Mouse (Mus musculus) MEL (cell line): ENCODE results near the gene Chka. TPM values are rescaled to one million over a fixed set of nuclear protein-coding genes. Genes with fewer than 3 reads are reported as not detected.
A peak's percentile ranks its signal among the peaks of the same experiment; 100 is the strongest.

Experiments
- DNase-seq: peaks from one replicate; pipeline ENCODE4 v3.0.0; 2011; ENCODE audit warnings: low read depth, low spot score
- H3K27ac ChIP-seq: 2 replicates; pipeline ENCODE4 v1.5.1; 2012; ENCODE audit warnings: low read depth, mild to moderate bottlenecking, control low read depth, low read length, moderate library complexity; ENCODE audit not compliant: control insufficient read depth
- H3K27me3 ChIP-seq, 2 experiments: fragments of 150-350 bp in 1 of 2; sonication (generic) in 1 of 2; 2 replicates each; pipeline ENCODE4 v1.6.1; 2012; ENCODE audit warnings: low read length in 2 of 2, mild to moderate bottlenecking in 2 of 2, improper control_type of control experiment in 1 of 2, moderate library complexity in 1 of 2; ENCODE audit not compliant: insufficient read depth in 2 of 2, control insufficient read depth in 1 of 2
- H3K36me3 ChIP-seq, 2 experiments: 2 replicates each; pipeline ENCODE4 v1.6.1; 2012 to 2014; ENCODE audit warnings: low read length in 2 of 2, improper control_type of control experiment in 1 of 2, inconsistent platforms in 1 of 2, mild to moderate bottlenecking in 1 of 2; ENCODE audit not compliant: insufficient read depth in 2 of 2, control insufficient read depth in 1 of 2
- H3K4me1 ChIP-seq, 2 experiments: fragments of 150-350 bp in 1 of 2; sonication (generic) in 1 of 2; 2 replicates each; pipeline ENCODE4 v1.6.1; 2012; ENCODE audit warnings: low read length in 2 of 2, improper control_type of control experiment in 1 of 2, mild to moderate bottlenecking in 1 of 2; ENCODE audit not compliant: insufficient read depth in 2 of 2, control insufficient read depth in 1 of 2
- H3K4me3 ChIP-seq, 2 experiments: fragments of 150-350 bp in 1 of 2; sonication (generic) in 1 of 2; 2 replicates each; pipeline ENCODE4 v1.5.1; 2012; ENCODE audit warnings: low read depth in 2 of 2, low read length in 2 of 2, mild to moderate bottlenecking in 2 of 2, moderate library complexity in 2 of 2, control low read depth in 1 of 2, improper control_type of control experiment in 1 of 2; ENCODE audit not compliant: control insufficient read depth in 1 of 2, insufficient read depth in 1 of 2
- H3K79me2 ChIP-seq: 2 replicates; pipeline ENCODE4 v1.6.1; 2012; ENCODE audit warnings: mild to moderate bottlenecking, low read length, moderate library complexity; ENCODE audit not compliant: control insufficient read depth, poor library complexity, insufficient read depth
- H3K9ac ChIP-seq: 2 replicates; pipeline ENCODE4 v1.6.1; 2012; ENCODE audit warnings: low read depth, mild to moderate bottlenecking, control low read depth, low read length, moderate library complexity; ENCODE audit not compliant: control insufficient read depth, poor library complexity, severe bottlenecking
- H3K9me3 ChIP-seq: fragments of 150-350 bp; sonication (generic); replicated peaks from 2 replicates; pipeline ENCODE4 v1.6.1; 2012; ENCODE audit warnings: mild to moderate bottlenecking, low read length, improper control_type of control experiment, moderate library complexity; ENCODE audit not compliant: insufficient read depth
- BHLHE40 ChIP-seq: IDR thresholded peaks from 2 replicates; pipeline ENCODE4 v1.6.1; 2012; ENCODE audit warnings: low read depth, mild to moderate bottlenecking, inconsistent platforms, low read length, improper control_type of control experiment, borderline replicate concordance
- CTCF ChIP-seq, 3 experiments: IDR thresholded peaks in 2 of 3; conservative IDR thresholded peaks in 1 of 3; 2 replicates each; pipeline ENCODE4 v1.5.1; 2011 to 2012; ENCODE audit warnings: low read length in 3 of 3, low read depth in 2 of 3, mild to moderate bottlenecking in 2 of 3, improper control_type of control experiment in 1 of 3, inconsistent platforms in 1 of 3, mixed read lengths in 1 of 3, moderate library complexity in 1 of 3; ENCODE audit not compliant: control insufficient read depth in 1 of 3, insufficient read depth in 1 of 3, poor library complexity in 1 of 3, severe bottlenecking in 1 of 3
- E2F4 ChIP-seq: IDR thresholded peaks from 2 replicates; pipeline ENCODE4 v1.6.1; 2011; ENCODE audit warnings: low read depth, low read length, improper control_type of control experiment, borderline replicate concordance
- EP300 ChIP-seq, 2 experiments: IDR thresholded peaks; 2 replicates each; pipeline ENCODE4 v1.6.1; 2011; ENCODE audit warnings: improper control_type of control experiment in 2 of 2, low read length in 2 of 2, low read depth in 1 of 2, mild to moderate bottlenecking in 1 of 2
- GATA1 ChIP-seq: IDR thresholded peaks from 2 replicates; pipeline ENCODE4 v1.6.1; 2011; ENCODE audit warnings: low read depth, low read length, improper control_type of control experiment
- HCFC1 ChIP-seq: IDR thresholded peaks from 2 replicates; pipeline ENCODE4 v1.6.1; 2012; ENCODE audit warnings: low read depth, mild to moderate bottlenecking, inconsistent platforms, low read length, improper control_type of control experiment, moderate library complexity
- MAFK ChIP-seq: IDR thresholded peaks from 2 replicates; pipeline ENCODE4 v1.6.1; 2011; ENCODE audit warnings: low read depth, mild to moderate bottlenecking, low read length, improper control_type of control experiment, borderline replicate concordance
- MAX ChIP-seq: IDR thresholded peaks from 2 replicates; pipeline ENCODE4 v1.6.1; 2011; ENCODE audit warnings: low read length, improper control_type of control experiment
- MXI1 ChIP-seq: IDR thresholded peaks from 2 replicates; pipeline ENCODE4 v1.6.1; 2011; ENCODE audit warnings: mild to moderate bottlenecking, low read depth, low read length, improper control_type of control experiment
- MYC ChIP-seq: IDR thresholded peaks from 2 replicates; pipeline ENCODE4 v1.6.1; 2011; ENCODE audit warnings: low read depth, mild to moderate bottlenecking, low read length, improper control_type of control experiment, moderate library complexity
- NRF1 ChIP-seq: IDR thresholded peaks from 2 replicates; pipeline ENCODE4 v1.6.1; 2014; ENCODE audit warnings: low read depth, mild to moderate bottlenecking, inconsistent platforms, low read length, improper control_type of control experiment, moderate library complexity; ENCODE audit not compliant: poor library complexity, insufficient read depth, severe bottlenecking
- POLR2A ChIP-seq, 2 experiments: IDR thresholded peaks; 2 replicates each; pipeline ENCODE4 v1.6.1; 2011 to 2012; ENCODE audit warnings: low read length in 2 of 2, mild to moderate bottlenecking in 2 of 2, control low read depth in 1 of 2, improper control_type of control experiment in 1 of 2, low read depth in 1 of 2, moderate library complexity in 1 of 2; ENCODE audit not compliant: control insufficient read depth in 1 of 2, insufficient read depth in 1 of 2, poor library complexity in 1 of 2
- SMC3 ChIP-seq: IDR thresholded peaks from 2 replicates; pipeline ENCODE4 v1.6.1; 2011; ENCODE audit warnings: low read depth, low read length, improper control_type of control experiment
- TBP ChIP-seq: IDR thresholded peaks from 2 replicates; pipeline ENCODE4 v1.8.0; 2011; ENCODE audit warnings: low read depth, low read length, improper control_type of control experiment
- USF2 ChIP-seq, 2 experiments: IDR thresholded peaks; 2 replicates each; pipeline ENCODE4 v1.6.1; 2011 to 2012; ENCODE audit warnings: improper control_type of control experiment in 2 of 2, low read length in 2 of 2, borderline replicate concordance in 1 of 2, inconsistent platforms in 1 of 2, low read depth in 1 of 2, mild to moderate bottlenecking in 1 of 2; ENCODE audit not compliant: insufficient read depth in 1 of 2
- ZMIZ1 ChIP-seq: IDR thresholded peaks from 2 replicates; pipeline ENCODE4 v1.6.1; 2012; ENCODE audit warnings: low read depth, mild to moderate bottlenecking, inconsistent platforms, low read length, improper control_type of control experiment, moderate library complexity
- polyA plus RNA-seq, 2 experiments: library from polyadenylated mRNA; stranded (reverse) in 1 of 2; unstranded in 1 of 2; fragments of >175 nt in 1 of 2; fragments of >200 nt in 1 of 2; gene quantifications; 2 replicates each; pipeline versions ENCODE4 v1.2.1 to v1.2.4; 2012; ENCODE audit warnings: low replicate concordance in 2 of 2, low read depth in 1 of 2; ENCODE audit not compliant: insufficient read length in 2 of 2, insufficient read depth in 1 of 2, missing spikeins in 1 of 2
- total RNA-seq: library from RNA; depleted of rRNA; stranded (reverse); fragments of 300-350 nt; gene quantifications from 2 replicates; pipeline ENCODE4 v1.2.3, GENCODE M21; 2012; rRNA removed

Chka gene
- total and polyA plus RNA-seq, 3 experiments: 12.5 to 21.0 TPM; not detected in 1

DNA sequence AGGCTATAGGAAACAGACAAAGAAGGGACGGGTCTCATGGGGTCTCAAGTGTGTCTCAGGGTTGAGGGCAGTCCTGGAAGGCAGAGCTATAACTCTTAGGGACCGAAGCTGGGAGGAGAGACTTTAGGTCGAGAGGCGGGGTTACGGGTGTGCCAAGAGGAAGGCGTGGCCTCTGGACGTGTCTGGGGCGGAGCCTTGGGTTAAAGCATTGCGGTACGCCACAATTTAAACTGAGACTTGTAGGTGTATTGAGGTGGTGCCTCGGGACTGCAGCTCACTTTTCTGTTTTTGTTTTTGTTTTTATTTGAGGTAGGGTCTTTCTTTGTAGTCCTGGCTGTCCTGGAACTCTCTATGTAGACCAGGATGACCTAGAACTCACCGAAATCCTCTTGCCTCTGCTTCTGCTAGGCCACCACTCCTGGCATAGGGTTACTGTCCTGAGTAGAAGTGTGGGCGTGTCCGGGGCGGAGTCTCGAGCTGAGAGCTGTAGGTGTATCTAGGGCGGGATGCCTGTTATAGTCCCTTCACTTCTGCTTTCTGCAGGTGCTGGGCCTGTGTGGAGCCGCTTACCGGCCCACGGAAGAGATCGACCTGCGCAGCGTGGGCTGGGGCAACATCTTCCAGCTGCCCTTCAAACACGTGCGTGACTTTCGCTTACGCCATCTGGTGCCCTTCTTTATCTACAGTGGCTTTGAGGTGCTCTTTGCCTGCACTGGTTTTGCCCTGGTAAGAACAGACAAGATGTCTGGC, 91.6 kb downstream of the Chka start:
- no peak for TF ChIP-seq HCFC1
- TF ChIP-seq MXI1: peak; percentile 87
- TF ChIP-seq BHLHE40: peak; percentile 26; the same call in 1 of the 2 replicates
- peak in 1 of 2 experiments; percentile 30; a peak in 1 of 4 replicates for TF ChIP-seq POLR2A (IDR thresholded peaks at IDR 0.05; ENCODE audit: control insufficient read depth in 1 of 2, insufficient read depth in 1 of 2, low read depth in 1 of 2, low read length in 2 of 2, poor library complexity in 1 of 2)
- no peak for TF ChIP-seq CTCF (IDR thresholded peaks at IDR 0.05 in 2 of 3, conservative IDR thresholded peaks at IDR 0.05 in 1 of 3; ENCODE audit: control insufficient read depth in 1 of 3, insufficient read depth in 1 of 3, low read depth in 2 of 3, low read length in 3 of 3, poor library complexity in 1 of 3, severe bottlenecking in 1 of 3)
- TF ChIP-seq SMC3: peak; percentile 33
- peak; percentile 74; the same call in 1 of the 2 replicates for TF ChIP-seq MAX
- no peak for TF ChIP-seq ZMIZ1
- TF ChIP-seq EP300 (IDR thresholded peaks at IDR 0.05; ENCODE audit: low read depth in 1 of 2, low read length in 2 of 2): no peak
- TF ChIP-seq GATA1: no peak
- 0 out of 2 replicates have a peak, but pooled peaks have one; percentile 28 for TF ChIP-seq NRF1
- no peak for TF ChIP-seq MAFK
- TF ChIP-seq TBP: no peak
- no peak for TF ChIP-seq E2F4
- TF ChIP-seq MYC: peak; percentile 51; the same call in 1 of the 2 replicates
- TF ChIP-seq USF2 (IDR thresholded peaks at IDR 0.05; ENCODE audit: borderline replicate concordance in 1 of 2, insufficient read depth in 1 of 2, low read depth in 1 of 2, low read length in 2 of 2): no peak
- Histone ChIP-seq H3K27me3 (no peaks in the 10 kb centered on the region), H3K9me3 (no peaks in the 10 kb centered on the region), H3K36me3 (peaks cover 0 to 4% of the 10 kb centered on the region in 2 experiments; a peak in 2 of 4 replicates), H3K4me1 (no peaks in the 10 kb centered on the region), H3K9ac (peak overlapping the region; percentile 33), H3K4me3 (peak overlapping the region; percentile 54 to 76), H3K27ac (no peak overlapping the region), H3K79me2 (no peaks in the 10 kb centered on the region)
- DNase-seq: peak; percentile 84

Other genes starting within 250 kb of the Chka start
- gene Lrp5, start 165.2 kb upstream of the Chka start, total RNA-seq: 12.3 and 16.1 TPM in 2 replicates
- gene Lrp5, start 165.2 kb upstream of the Chka start, polyA plus RNA-seq: 10 to 100 TPM in 1 of 2 experiments, not detected in 1; 31.9 TPM
- gene 1810055G02Rik, start 143.5 kb upstream of the Chka start, total RNA-seq: 16.7 and 22.4 TPM in 2 replicates
- 10 to 100 TPM in 1 of 2 experiments, not detected in 1; 32.3 TPM for gene 1810055G02Rik, start 143.5 kb upstream of the Chka start, polyA plus RNA-seq
- 14.9 and 16.1 TPM in 2 replicates for gene Kmt5b, start 84.4 kb upstream of the Chka start, total RNA-seq
- gene Kmt5b, start 84.4 kb upstream of the Chka start, polyA plus RNA-seq: 10 to 100 TPM in 1 of 2 experiments, not detected in 1; 23.9 TPM
- 17.0 and 21.4 TPM in 2 replicates for gene Tcirg1, start 55.4 kb downstream of the Chka start, total RNA-seq
- 10 to 100 TPM in 1 of 2 experiments, not detected in 1; 32.6 TPM for gene Tcirg1, start 55.4 kb downstream of the Chka start, polyA plus RNA-seq
- gene Ndufs8, start 61.0 kb downstream of the Chka start, total RNA-seq: 204 and 205 TPM in 2 replicates
- 100 to 1,000 TPM in 1 of 2 experiments, not detected in 1; 243 TPM for gene Ndufs8, start 61.0 kb downstream of the Chka start, polyA plus RNA-seq
- gene Aldh3b1, start 78.0 kb downstream of the Chka start, total RNA-seq: 0.07 and 0.08 TPM in 2 replicates
- under 1 TPM in 1 of 2 experiments, not detected in 1; 0.10 TPM for gene Aldh3b1, start 78.0 kb downstream of the Chka start, polyA plus RNA-seq
- gene Unc93b1, start 83.4 kb downstream of the Chka start, total RNA-seq: 4.3 and 4.7 TPM in 2 replicates
- gene Unc93b1, start 83.4 kb downstream of the Chka start, polyA plus RNA-seq: 1 to 10 TPM in 1 of 2 experiments, not detected in 1; 8.2 TPM
- not detected in 2 replicates for gene Aldh3b3, start 106.9 kb downstream of the Chka start, total RNA-seq
- not detected for gene Aldh3b3, start 106.9 kb downstream of the Chka start, polyA plus RNA-seq
- not detected in 2 replicates for gene Aldh3b2, start 120.6 kb downstream of the Chka start, total RNA-seq
- not detected for gene Aldh3b2, start 120.6 kb downstream of the Chka start, polyA plus RNA-seq
- gene Acy3, start 134.8 kb downstream of the Chka start, total RNA-seq: 3.3 and 5.9 TPM in 2 replicates
- 10 to 100 TPM in 1 of 2 experiments, not detected in 1; 12.1 TPM for gene Acy3, start 134.8 kb downstream of the Chka start, polyA plus RNA-seq
- gene Tbx10, start 141.0 kb downstream of the Chka start, total RNA-seq: not detected in 2 replicates
- not detected for gene Tbx10, start 141.0 kb downstream of the Chka start, polyA plus RNA-seq
- gene Nudt8, start 148.8 kb downstream of the Chka start, total RNA-seq: 64.8 and 71.5 TPM in 2 replicates
- gene Nudt8, start 148.8 kb downstream of the Chka start, polyA plus RNA-seq: 10 to 100 TPM in 1 of 2 experiments, not detected in 1; 58.1 TPM
- gene Gm49405, start 148.9 kb downstream of the Chka start, total RNA-seq: 1.8 and 3.6 TPM in 2 replicates
- 1 to 10 TPM in 1 of 2 experiments, not detected in 1; 5.7 TPM for gene Gm49405, start 148.9 kb downstream of the Chka start, polyA plus RNA-seq
- 6.8 and 9.9 TPM in 2 replicates for gene Doc2g, start 151.5 kb downstream of the Chka start, total RNA-seq
- 10 to 100 TPM in 1 of 2 experiments, not detected in 1; 16.0 TPM for gene Doc2g, start 151.5 kb downstream of the Chka start, polyA plus RNA-seq
- 235 and 267 TPM in 2 replicates for gene Ndufv1, start 161.0 kb downstream of the Chka start, total RNA-seq
- 100 to 1,000 TPM in 1 of 2 experiments, not detected in 1; 218 TPM for gene Ndufv1, start 161.0 kb downstream of the Chka start, polyA plus RNA-seq
- 251 and 270 TPM in 2 replicates for gene Gstp1, start 186.2 kb downstream of the Chka start, total RNA-seq
- 100 to 1,000 TPM in 1 of 2 experiments, not detected in 1; 369 TPM for gene Gstp1, start 186.2 kb downstream of the Chka start, polyA plus RNA-seq
- gene Gstp2, start 194.2 kb downstream of the Chka start, total RNA-seq: 7.4 TPM in 1 of 2 replicates, not detected in the other
- under 1 TPM in 1 of 2 experiments, not detected in 1; 0.65 TPM for gene Gstp2, start 194.2 kb downstream of the Chka start, polyA plus RNA-seq
- not detected in 2 replicates for gene Gstp3, start 207.8 kb downstream of the Chka start, total RNA-seq
- under 1 TPM in 1 of 2 experiments, not detected in 1; 0.84 TPM for gene Gstp3, start 207.8 kb downstream of the Chka start, polyA plus RNA-seq
- not detected in 2 replicates for gene Cabp2, start 229.8 kb downstream of the Chka start, total RNA-seq
- under 1 TPM in 1 of 2 experiments, not detected in 1; 0.14 TPM for gene Cabp2, start 229.8 kb downstream of the Chka start, polyA plus RNA-seq
- 53.4 and 53.5 TPM in 2 replicates for gene Cdk2ap2, start 245.4 kb downstream of the Chka start, total RNA-seq
- gene Cdk2ap2, start 245.4 kb downstream of the Chka start, polyA plus RNA-seq: 10 to 100 TPM in 1 of 2 experiments, not detected in 1; 97.6 TPM
- 18.4 and 25.3 TPM in 2 replicates for gene Pitpnm1, start 248.2 kb downstream of the Chka start, total RNA-seq
- gene Pitpnm1, start 248.2 kb downstream of the Chka start, polyA plus RNA-seq: 10 to 100 TPM in 1 of 2 experiments, not detected in 1; 51.2 TPM